Mouse (Mus musculus): ENCODE measurements around the gene P2ry6.
A peak's percentile ranks its signal among the peaks of the same experiment; 100 is the strongest.

Gene P2ry6

DNA sequence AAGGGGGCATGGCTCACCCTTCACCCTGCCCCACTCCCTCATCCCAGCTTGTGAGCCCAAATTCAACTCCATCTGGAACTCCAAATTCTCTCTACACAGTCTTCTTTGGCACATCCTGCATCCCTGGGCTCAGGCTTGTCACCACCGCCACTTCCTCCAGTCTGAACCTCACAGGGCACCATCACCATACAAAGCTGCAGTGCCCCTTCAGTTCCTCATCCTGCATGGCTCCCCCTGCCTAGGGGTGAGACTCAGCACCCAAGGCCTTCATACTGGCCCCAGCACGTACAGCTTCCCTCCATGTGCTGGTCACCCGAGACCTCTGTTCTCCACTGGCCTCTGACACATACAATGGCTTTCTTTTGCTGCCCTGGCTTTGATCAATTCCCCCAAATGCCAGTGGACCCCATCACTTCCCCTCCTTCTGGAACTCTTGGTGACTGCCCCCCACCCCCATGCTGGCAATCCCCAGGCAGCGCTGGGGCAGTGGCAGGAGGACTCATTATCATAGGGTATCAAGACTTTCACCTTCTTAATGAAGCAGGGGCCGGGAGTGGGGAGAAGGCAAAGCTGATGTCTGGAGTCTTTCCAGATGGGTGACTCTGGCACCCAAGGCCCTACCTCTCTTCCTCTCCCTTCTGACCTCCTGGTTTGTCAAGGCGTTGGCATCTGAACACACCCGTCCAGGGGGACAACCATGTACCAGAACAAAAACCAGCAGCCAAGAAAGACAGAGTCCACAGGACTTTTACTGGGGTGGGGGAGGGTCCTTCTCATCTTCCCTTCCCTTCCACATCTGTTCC is 55.2 kb downstream of the P2ry6 start:
- no peak for DNase-seq (ENCODE audit: extremely low read depth, low read depth, low spot score)

DNA sequence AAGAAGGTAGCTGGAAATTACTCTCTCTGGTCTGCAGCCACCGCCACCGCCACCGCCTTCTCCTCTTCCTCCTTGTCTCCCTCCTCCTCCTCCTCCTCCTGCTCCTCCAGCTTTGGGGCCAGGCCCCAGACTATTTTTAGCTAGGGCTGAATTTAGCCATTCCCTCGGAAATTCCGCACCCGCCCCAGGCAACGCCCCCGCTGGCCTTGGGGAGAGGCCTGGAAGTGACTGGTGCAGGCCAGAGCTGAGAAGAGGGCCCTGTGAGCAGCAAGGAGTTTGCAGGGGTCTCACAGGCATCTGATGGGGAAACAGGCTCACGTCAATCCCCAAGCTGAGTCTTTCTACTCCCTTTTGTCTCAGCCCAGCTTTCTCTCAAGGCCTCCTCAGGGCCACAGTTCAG is 56.3 kb downstream of the P2ry6 start:
- no peak for DNase-seq (ENCODE audit: extremely low read depth, low read depth, low spot score)

DNA sequence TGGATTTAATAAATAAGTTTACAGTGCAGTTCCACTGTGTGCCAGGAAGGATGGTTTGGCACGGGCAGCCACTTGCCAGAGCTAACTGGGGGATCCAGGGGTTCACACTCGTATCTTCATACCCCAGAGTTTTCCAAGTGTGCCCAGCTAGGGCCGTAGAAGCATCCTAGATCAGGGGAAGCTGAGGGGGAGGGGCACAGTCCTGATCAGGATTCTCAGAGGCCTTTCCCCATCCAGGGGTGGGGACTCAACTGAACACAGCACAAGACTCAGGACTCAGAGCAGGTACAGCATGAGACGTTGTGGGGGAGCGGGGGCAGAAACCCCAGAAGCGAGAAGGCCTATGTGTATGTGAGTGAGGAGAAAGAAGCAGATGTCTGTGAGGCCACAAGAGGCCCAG is 56.7 kb downstream of the P2ry6 start:
- DNase-seq (ENCODE audit: extremely low read depth, low read depth, low spot score) = no peak

DNA sequence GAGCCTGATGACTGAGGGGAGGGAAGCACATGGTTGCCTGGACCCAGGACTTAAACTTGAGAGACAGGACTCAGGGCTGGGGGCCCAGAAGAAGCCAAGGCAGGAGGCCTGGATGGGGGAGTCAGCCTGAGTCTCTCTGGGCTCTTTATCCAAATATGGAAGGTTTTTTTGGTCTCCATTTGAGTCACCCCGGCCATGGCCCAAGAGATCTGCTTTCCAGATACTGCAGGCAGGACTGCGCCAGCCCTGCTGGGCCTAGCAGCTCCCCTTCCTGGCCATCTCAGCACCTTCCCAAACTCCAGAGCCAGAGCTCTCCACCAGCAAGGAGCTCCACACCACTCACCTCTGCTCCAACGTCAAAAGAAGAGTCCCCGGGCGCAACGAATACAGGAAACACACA is 57.9 kb downstream of the P2ry6 start:
- no peak for DNase-seq (ENCODE audit: extremely low read depth, low read depth, low spot score)

DNA sequence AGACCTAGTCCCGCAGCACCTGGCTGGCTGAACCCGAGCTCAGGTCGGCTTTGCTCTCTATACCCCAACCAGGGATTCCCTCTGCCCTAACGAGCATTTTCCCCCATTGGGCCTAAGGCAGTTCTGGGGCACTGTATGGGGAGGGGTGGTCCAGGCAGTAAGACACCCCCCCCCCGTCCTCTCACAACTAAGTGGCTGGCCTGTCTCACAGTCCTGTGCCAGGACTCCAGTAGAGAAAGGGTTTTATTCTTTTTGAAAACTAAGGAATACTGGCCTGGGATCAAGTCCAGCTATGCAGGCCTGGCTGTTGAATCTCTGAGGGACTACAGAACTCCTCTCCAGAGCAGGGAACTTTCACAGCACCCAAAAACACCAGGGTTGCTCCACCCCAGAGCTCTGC is 59.2 kb downstream of the P2ry6 start:
- no peak for DNase-seq (ENCODE audit: extremely low read depth, low read depth, low spot score)

DNA sequence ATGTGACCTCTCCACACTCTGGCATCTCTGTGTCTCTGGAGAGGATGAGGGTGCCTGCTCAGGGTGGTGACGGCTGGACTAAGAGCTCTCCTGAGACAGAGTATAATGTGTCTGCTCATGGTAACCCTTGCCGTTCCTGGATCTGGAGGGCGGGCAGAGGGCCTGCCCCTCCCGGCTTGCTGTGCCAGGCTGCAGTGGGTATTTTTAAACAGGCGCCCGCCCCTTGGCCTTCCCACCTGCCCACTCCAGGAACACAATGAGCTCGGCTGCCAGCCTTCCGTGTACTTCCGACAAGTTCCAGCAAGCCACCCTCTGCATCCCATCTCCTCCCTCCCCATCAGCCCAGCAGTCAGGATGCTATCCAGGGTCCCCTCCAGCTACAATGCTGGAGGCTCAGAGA is 62.7 kb downstream of the P2ry6 start:
- no peak for DNase-seq (ENCODE audit: extremely low read depth, low read depth, low spot score)

DNA sequence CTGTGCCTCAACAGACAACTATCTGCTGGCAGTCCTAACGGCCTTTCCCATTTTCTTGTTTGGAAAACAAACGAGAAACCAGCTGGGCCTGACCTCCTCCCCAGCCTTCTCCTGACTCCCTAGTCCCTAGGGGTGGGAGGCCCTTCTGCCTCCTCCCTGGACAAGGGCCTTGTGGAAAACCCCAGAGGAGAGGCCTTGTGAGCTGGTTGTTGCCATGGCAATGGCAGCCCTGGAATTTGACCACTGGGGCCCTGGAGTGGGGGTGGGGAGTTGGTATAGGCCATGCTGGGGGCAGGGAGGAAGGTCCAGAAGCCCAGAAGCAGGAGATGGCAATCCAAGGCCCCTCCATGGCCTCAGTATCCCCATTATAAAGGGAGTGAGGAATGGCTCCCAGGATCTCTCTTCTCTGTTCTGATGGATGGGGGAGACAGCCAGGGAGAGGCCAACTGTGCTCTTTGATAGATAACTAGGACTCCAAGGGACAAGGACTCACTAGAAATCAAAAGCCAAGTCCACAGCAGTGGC is 63.1 kb downstream of the P2ry6 start:
- no peak for DNase-seq (ENCODE audit: extremely low read depth, low read depth, low spot score)

DNA sequence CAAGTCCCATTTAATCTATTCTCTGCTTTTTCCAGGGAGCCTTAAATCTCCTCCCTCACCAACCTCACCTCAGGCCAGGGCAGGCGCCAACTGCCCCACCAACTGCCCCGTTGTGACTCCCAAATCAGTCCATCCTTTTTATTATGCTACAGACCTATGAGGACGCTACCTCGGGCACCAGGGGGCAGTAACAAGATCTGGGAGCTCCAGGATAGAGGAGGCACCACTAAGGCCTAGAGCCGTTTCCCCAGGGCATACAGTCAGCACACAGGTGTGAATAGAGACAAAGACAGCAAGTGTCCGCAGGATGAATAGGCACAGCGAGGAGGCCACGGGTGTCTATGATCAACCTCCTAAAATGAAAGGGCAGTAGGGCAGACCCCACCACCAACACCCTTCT is 65.9 kb downstream of the P2ry6 start:
- DNase-seq (ENCODE audit: extremely low read depth, low read depth, low spot score) = no peak

DNA sequence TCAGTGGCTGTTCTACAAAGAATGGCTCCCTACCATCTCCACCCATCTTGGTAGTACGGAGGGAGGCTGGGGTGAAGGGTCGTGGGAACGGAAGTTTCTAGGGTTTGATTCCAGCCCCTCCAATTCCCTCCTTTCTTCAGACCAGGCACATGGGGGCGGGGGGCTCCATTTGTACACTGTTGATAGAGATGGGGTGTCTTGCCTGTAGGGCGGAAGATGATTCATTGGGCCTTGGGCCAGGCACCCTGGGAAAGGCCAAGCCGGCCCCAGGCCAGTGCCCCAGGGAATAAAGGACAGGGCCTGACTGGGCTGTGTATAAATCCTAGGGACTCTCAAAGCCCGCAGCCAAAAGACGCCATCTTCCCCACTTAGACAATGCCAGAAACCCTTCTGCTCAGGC is 66.4 kb downstream of the P2ry6 start:
- DNase-seq (ENCODE audit: extremely low read depth, low read depth, low spot score) = no peak

DNA sequence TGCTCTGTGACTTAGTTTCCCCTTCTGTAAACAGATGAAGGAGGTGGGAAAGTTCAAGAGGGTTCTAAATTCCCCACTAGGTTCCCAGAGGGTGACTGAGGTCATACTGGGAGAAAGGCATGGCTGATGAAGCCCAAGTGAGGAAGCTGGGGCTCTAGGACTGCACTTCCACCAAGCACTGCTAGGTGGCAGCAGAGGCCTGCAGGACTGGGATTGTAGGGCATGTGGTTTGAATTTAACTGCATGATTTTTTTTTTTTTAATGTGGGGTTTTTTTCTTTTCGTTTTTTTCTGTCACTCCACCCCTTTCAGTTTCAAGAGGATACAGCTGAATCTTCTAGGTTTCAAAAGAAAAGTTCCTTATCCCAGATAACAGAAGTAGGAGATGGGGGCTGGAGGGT is 67.2 kb downstream of the P2ry6 start:
- DNase-seq (ENCODE audit: extremely low read depth, low read depth, low spot score) = no peak

DNA sequence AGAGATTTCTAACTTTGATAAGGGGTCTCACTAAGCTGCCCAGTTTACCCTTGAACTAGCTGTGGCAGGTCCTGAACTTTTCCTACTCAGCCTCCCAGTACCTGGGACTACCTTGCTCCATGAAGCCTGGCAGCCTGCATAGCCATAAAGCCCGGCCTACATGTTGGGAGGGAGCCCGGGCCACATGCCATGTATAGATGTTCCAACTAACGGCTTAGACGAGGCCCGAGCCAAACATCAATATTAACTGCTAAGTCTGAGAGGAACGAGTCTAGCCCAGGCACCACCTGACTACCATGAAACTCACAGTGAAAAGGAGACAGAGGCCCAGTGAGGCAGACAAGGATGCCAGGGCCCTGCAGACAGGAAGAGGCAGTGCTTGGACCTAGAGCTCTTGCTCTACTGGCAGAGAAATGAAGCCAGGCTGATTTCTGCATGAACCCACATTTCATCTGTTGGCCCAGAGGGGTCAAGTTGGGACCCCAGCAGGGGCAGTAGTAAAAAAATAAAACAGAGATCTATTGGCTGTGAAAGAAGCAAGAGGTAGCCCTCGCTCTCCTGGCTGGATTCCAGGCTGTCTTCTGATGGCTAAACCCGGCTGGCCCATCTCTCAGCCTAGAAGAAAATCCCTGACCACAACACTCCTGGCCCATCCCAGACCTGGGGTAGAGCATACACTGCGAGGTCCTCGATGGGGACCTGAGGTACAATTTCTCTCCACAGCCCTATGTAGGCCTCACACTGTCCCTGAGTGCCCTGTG is 68.2 kb downstream of the P2ry6 start:
- DNase-seq (ENCODE audit: extremely low read depth, low read depth, low spot score) = peak; percentile 31

DNA sequence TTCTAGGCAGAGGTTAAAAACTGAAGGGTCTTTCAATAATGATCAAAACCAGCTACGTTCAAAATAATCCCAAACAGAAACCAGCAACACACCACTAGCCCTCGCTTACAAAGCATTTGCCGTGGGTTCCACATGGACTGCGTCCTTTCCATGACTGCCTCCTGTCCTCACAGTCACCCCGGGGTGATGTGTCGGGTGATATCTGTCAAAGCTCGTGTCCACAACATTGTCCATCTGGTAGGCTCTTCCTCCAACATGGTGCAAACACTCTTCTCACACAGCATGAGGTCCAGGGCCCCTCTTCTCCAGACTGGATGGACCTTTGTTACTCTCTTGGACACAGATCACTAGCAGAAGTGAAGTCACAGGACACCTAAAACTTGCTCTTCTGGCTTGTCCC is 69.4 kb downstream of the P2ry6 start:
- no peak for DNase-seq (ENCODE audit: extremely low read depth, low read depth, low spot score)

DNA sequence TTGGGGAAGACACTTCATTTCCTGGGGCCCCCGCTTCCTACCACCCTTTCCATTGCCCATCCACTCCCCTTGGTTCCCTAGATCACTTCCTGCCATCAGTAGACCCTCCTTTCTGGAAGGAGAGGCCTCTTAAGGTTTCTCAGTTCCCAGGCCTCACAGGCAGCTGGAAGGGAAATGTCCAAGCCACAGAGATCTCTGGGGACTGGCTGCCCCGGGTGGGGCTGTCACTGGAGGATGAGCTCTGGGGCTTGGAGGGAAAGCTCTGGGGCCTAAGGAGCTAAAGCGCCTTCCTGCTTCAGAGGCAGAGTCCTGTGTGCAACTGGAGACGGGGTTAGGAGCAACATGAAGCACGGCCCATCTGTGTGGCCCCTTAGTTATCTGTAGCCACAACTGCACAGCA is 69.8 kb downstream of the P2ry6 start:
- no peak for DNase-seq (ENCODE audit: extremely low read depth, low read depth, low spot score)

DNA sequence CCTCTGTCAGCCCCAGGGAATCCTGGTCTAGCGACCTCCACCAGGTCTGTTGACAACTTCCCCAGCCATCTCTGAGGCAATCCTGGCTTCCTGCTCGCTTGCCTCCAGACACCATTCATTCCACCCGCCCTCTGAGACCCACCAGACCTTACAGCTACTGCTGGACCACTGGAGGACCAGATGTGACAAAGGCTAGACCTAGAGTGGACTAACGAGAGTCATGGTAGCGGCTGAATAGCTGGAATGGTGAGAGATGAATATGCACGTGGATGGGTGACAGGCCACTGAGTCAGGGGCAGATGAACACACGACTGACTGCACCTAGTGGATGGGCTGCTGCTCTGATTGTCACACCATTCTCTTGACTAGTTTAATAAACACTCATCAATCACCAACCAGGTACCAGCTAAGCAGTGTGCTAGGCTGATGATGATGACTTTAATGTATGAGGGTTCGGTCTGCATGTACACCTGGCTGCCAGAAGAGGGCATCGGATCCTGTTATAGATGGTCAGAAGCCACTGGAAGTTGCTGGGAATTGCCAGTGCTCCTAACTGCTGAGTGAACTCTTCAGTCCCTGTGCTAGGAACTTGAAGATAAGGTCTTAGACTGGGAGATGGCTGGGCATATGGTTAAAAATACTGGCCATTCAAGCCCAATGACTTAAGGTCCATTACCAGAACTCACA is 71.9 kb downstream of the P2ry6 start:
- no peak for DNase-seq (ENCODE audit: extremely low read depth, low read depth, low spot score)

DNA sequence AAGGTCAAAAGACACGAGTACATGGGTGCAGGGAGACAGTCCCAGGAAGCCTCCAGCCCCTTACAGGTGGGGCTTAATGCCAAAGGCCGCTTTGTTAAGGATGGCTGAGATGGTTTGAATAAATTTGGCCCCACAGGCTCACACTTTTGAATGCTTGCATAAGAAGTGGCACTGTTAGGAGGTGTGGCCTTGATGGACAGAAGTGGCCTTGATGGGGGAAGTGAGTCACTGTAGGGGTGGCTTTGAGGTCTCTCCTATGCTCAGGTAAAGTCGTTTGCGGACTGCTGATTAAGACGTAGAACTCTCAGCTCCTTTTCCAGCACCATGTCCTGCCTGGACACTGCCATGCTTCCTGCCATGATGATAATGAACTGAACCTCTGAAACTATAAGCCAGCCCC is 76.6 kb downstream of the P2ry6 start:
- no peak for DNase-seq (ENCODE audit: extremely low read depth, low read depth, low spot score)

DNA sequence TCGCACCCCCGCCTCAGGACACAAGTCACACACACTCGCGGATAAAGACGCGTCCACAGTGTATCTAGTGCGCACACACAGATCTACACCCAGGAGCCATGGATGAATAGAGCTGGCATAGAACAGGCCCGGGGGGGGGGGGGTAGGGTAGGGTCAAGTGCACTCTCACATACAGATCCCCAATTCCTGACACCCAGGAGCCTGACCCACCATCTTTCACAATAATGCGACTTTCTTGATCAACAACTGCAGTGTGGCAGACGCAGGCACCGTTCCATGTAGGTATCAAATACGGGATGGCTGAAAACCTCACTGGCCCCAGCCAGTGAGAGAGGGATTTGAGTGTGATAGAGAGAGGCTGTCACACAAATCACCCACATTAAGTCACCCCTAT is 79.6 kb downstream of the P2ry6 start:
- DNase-seq (ENCODE audit: extremely low read depth, low read depth, low spot score) = no peak

DNA sequence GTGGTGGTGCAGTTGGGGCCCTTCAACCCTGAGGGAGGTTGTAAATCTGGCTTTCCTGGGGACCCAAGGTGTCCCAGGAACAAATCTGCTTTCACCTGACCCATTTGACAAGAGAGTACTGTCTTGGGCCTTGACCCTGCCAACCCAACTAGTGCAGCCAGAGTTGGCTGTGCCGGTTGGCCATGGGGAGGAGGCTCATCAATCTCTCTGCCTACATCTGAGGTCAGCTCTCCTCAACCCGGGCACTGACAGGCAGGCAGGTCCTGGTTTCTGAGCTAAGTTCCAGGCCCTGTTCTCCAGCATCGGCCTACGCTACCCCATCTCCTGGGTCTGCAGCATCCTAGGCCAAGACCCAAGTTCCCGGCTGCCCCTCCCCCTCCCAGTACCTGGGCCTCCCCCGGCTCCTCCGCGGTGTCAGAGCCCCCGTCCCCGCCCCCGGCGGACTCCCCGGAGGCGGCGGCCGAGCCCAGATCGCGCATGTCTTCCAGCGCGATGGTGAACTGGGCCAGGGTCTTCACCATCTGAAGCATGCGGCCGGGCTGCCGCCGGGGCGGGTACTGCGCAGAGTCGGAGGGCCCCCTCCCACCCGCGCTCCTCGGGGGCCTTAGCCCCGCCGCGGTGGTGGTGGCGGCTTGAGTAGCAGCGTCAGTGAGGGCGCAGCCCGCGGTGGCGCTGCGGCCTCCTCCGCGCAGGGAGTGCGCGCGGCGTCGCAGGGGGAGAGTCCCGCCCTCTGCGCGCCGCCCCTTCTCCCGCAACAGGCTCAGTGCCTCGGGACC is 80.2 kb downstream of the P2ry6 start:
- no peak for DNase-seq (ENCODE audit: extremely low read depth, low read depth, low spot score)

DNA sequence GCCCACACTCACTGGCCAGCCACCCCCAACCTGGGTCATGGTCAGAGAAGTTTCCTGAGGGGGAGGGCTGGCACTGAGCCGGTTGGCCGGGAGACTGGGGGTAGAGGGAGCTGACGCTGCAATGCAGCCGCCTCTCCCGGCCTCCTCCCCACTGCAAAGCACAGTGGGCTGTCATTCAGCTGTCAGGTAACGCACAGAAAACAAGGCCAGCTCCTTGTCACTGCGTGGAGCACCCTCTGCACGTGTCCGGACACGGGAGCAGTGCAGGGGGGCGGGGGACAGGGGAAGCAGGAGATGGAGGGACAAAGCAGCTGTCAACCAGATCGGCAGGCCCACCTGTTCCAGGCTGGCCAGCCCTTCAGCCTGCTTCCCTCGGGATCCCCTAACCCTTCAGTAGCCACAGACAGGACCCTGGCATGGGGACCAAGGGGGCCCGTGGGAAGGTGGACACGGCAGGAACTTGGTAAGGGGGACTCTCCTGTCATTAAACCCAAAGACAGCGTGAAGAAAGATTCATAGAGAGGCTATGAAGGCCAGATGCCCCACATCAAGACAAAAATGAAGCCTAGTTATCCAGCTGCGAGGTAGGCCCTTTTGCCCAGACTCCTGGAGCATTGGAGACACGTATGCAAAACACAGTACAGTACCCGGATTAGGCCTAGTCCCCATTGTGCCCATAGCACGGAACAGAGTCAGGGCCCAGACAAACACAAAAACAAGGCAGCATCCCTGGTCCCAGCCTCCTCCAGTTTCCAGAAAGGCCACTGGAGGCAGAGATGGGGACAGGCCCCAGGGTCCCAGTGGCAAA is 81.0 kb downstream of the P2ry6 start:
- no peak for DNase-seq (ENCODE audit: extremely low read depth, low read depth, low spot score)

All from fat pad, adult 2 months (tissue).